Mouse (Mus musculus) G1E (cell line): ENCODE data around the gene Nek6. TPM values are rescaled to one million over a fixed set of nuclear protein-coding genes. Genes with fewer than 3 reads are reported as not detected.

ENCODE experiments used
- ATAC-seq: 2 replicates; pipeline ENCODE4 v1.8.0; 2016; ENCODE audit warnings: mild to moderate bottlenecking; ENCODE audit not compliant: insufficient number of reproducible peaks, poor library complexity, low FRiP score, severe bottlenecking; ENCODE audit errors: extremely low read depth
- DNase-seq: peaks from one replicate; pipeline ENCODE4 v3.0.0; 2012; ENCODE audit warnings: low spot score
- H3K27me3 ChIP-seq: 2 replicates; pipeline ENCODE4 v1.6.1; 2012; ENCODE audit warnings: mild to moderate bottlenecking, low read length, inconsistent platforms; ENCODE audit not compliant: insufficient read depth
- H3K36me3 ChIP-seq: replicated peaks from 2 replicates; pipeline ENCODE3; 2012; ENCODE audit warnings: mild to moderate bottlenecking, inconsistent platforms
- H3K4me1 ChIP-seq: 2 replicates; pipeline ENCODE4 v1.6.1; 2012; ENCODE audit warnings: low read depth, low read length, inconsistent platforms, mixed read lengths; ENCODE audit not compliant: insufficient read depth
- H3K4me3 ChIP-seq: 2 replicates; pipeline ENCODE4 v1.5.1; 2012; ENCODE audit warnings: low read depth, mild to moderate bottlenecking, inconsistent platforms, low read length, moderate library complexity, mixed read lengths
- H3K9me3 ChIP-seq: replicated peaks from 2 replicates; pipeline ENCODE4 v1.6.1; 2012; ENCODE audit warnings: inconsistent platforms
- CTCF ChIP-seq: IDR thresholded peaks from 2 replicates; pipeline ENCODE4 v1.5.1; 2012; ENCODE audit warnings: low read depth, low read length, inconsistent platforms, mixed read lengths
- GATA1 ChIP-seq: IDR thresholded peaks from 2 replicates; pipeline ENCODE4 v1.6.1; 2012; ENCODE audit warnings: borderline replicate concordance, low read length, inconsistent platforms, mixed read lengths
- GATA2 ChIP-seq: IDR thresholded peaks from 2 replicates; pipeline ENCODE4 v1.6.1; 2012; ENCODE audit warnings: low read depth, low read length, inconsistent platforms, borderline replicate concordance
- POLR2AphosphoS5 ChIP-seq: IDR thresholded peaks from 2 replicates; pipeline ENCODE4 v1.6.1; 2012; ENCODE audit warnings: low read depth, low read length, inconsistent platforms; ENCODE audit not compliant: insufficient replicate concordance
- TAL1 ChIP-seq: conservative IDR thresholded peaks from 2 replicates; pipeline ENCODE4 v1.6.1; 2012; ENCODE audit warnings: low read depth, low read length, inconsistent platforms, mixed read lengths
- polyA plus RNA-seq: library from polyadenylated mRNA; stranded (reverse); fragments of >175 nt; gene quantifications from 2 replicates; pipeline ENCODE4 v1.2.3, GENCODE M21; 2012
- total RNA-seq, 2 experiments: library from RNA; stranded (forward) in 1 of 2; stranded (reverse) in 1 of 2; fragments of 200-1000 nt in 1 of 2; fragments of >200 nt in 1 of 2; fragmentation: Nextera tagmentation in 1 of 2; gene quantifications; 2 replicates each; pipeline ENCODE4 v1.2.3; 2014 to 2017

Nek6 gene
- total and polyA plus RNA-seq, 3 experiments, result 95.8 to 180 (median 113) TPM

DNA sequence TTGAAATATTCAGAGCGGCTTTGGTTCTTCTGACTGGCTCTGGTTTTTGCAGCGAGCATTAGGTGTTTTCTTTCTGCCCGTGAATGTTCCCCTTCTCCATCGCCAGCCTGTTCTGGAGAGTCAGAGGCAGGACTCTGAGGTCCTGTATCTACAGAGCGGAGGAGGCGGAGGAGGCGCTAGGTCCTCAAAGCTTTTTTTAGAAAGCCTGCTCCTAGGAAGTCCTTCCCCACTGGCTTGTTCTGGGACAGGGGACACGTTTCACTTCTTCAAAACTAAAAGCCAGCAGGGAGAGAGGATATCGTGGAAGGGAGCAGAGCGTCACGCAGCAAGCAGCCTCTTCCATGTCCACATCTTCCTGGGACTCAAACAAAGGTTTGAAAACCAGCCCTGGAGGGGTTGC, 26.9 kb upstream of the Nek6 start:
- H3K27me3 ChIP-seq, result peaks cover 37% of the 10 kb centered on the region
- H3K9me3 ChIP-seq, result 0 out of 2 replicates have a peak, but pooled peaks cover 3% of the 10 kb centered on the region
- DNase-seq, result no peak
- TF ChIP-seq POLR2AphosphoS5 (no peak), TAL1 (no peak), GATA1 (no peak), GATA2 (no peak), CTCF (no peak)
- no peak for ATAC-seq
- H3K4me3 ChIP-seq, result no peak overlapping the region
- peaks cover 30% of the 10 kb centered on the region for H3K4me1 ChIP-seq
- H3K36me3 ChIP-seq, result no peaks in the 10 kb centered on the region

DNA sequence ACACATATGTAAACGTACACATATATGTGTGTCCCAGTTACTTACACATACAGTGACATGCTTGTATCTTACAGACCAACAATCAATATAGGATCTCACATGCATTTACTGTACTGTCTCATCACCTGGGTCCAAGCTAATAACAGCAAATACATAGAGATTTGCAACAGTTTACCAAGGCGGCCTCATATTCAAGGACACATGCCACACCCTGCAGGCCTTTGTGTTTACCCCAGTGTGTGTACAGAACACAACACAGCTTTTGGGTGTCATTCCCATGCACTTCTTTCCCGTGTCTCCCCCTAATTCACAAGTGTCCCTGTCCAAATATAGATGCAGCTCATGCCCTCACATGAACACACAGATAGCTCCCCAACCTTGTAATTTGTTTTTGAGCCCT, 26.0 kb upstream of the Nek6 start:
- TF ChIP-seq POLR2AphosphoS5, result no peak
- no peak for TF ChIP-seq GATA1
- TF ChIP-seq CTCF, result no peak
- TF ChIP-seq TAL1, result no peak
- TF ChIP-seq GATA2, result no peak
- no peak for ATAC-seq
- Histone ChIP-seq H3K36me3 (no peaks in the 10 kb centered on the region), H3K4me1 (peaks cover 30% of the 10 kb centered on the region), H3K4me3 (no peak overlapping the region), H3K9me3 (0 out of 2 replicates have a peak, but pooled peaks cover 3% of the 10 kb centered on the region), H3K27me3 (peaks cover 34% of the 10 kb centered on the region)
- DNase-seq, result no peak

DNA sequence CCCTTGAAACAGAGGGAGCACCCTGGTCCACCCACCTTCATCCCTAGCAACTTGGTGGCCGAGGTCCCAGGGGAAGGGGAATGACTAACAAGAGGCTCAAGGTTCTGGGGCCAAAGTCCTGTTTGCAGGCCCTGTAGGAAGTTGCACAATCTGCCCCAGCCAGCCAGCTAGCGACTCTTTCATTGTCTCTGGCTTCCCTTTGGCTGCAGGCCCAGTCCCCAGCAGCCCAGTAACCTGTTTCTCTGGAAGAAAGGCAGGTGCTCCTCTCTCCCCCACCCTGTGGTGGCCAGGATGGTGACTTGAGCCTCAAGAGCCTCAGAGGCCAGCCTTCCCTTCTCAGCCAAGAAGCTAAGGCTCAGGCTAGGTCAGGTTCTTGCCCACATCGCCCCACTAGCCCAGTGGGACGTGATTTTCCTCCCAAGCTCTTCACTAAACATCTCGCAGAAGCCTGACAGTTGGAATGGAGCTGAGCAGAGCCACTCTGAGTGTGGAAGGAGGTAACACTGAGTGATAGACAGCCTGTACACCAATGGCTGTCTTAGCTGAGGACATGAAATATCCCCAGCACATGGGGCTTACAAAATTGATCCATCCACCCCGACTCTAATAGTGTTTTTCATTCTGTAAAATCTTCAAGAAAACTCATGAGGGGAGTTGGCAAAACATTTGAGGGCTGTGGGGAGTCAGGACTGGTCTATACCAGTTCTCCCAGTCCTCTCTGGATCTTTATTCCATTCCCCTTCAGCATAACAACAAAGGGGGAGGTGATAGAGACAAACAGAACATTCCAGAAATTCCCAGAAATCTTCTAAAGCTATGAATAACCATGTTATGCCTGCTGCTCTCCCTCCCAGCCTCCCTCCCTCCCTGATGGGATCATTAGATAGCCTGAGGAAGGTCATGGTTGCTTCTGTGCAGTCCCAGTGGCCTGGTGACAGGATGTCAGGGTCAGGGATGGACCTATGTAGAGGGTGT, 25.2 kb upstream of the Nek6 start:
- peaks cover 29% of the 10 kb centered on the region for H3K27me3 ChIP-seq
- no peak for ATAC-seq
- TF ChIP-seq GATA2, result no peak
- TF ChIP-seq GATA1, result no peak
- no peak for TF ChIP-seq CTCF
- no peak for TF ChIP-seq TAL1
- TF ChIP-seq POLR2AphosphoS5, result no peak
- peaks cover 26% of the 10 kb centered on the region for H3K4me1 ChIP-seq
- H3K36me3 ChIP-seq, result no peaks in the 10 kb centered on the region
- DNase-seq, result no peak
- H3K9me3 ChIP-seq, result 0 out of 2 replicates have a peak, but pooled peaks cover 3% of the 10 kb centered on the region
- no peak overlapping the region for H3K4me3 ChIP-seq

DNA sequence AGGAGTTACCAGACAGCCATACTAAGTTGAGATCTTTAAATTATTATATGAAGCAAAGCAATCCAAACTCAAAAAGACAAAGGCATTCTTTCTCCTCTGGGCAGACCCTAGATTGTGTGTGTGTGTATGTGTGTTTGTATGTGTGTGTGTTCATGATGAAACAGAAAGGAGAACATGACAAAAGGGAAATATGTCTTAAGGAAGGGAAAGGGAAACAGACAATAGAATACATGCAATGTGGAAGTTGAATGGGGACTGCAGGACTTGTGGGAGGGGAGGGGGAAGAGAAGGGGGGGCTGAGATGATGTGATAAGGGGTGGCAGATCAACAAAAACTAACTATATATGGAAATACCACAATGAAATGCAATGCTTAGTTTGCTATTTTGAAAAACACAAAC, 13.8 kb upstream of the Nek6 start:
- no peak overlapping the region for H3K4me3 ChIP-seq
- TF ChIP-seq POLR2AphosphoS5 (no peak), GATA2 (no peak), GATA1 (no peak), TAL1 (no peak), CTCF (no peak)
- H3K9me3 ChIP-seq, result 0 out of 2 replicates have a peak, but pooled peaks cover 2% of the 10 kb centered on the region
- peaks cover 38% of the 10 kb centered on the region for H3K4me1 ChIP-seq
- DNase-seq, result no peak
- ATAC-seq, result no peak
- H3K27me3 ChIP-seq, result peaks cover 50% of the 10 kb centered on the region
- H3K36me3 ChIP-seq, result no peaks in the 10 kb centered on the region

DNA sequence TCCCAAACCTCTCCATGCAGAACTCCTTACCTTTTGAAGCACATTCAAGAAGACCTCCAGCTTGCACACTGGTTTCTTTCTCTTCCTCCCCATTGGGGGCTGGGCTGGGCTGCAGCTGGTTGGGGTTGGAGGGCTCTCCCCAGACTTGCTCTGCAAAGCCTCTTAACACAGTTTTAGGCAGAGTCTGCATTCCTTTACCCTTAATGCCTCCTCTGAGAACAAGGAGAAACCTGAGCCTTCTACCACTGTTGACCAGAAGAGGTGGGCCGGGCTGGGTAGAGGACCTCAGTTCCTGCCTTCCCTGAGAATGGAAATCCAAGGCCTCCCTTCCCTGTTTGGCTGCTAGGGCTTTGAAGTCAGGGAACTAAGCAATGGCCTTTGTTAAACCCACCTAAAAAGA, 9.8 kb upstream of the Nek6 start:
- peaks cover 60% of the 10 kb centered on the region for H3K27me3 ChIP-seq
- H3K9me3 ChIP-seq, result no peaks in the 10 kb centered on the region
- DNase-seq (no peak), ATAC-seq (no peak)
- no peaks in the 10 kb centered on the region for H3K36me3 ChIP-seq
- no peak overlapping the region for H3K4me3 ChIP-seq
- H3K4me1 ChIP-seq, result peaks cover 46% of the 10 kb centered on the region
- TF ChIP-seq CTCF (no peak), POLR2AphosphoS5 (no peak), GATA1 (no peak), TAL1 (no peak), GATA2 (no peak)

DNA sequence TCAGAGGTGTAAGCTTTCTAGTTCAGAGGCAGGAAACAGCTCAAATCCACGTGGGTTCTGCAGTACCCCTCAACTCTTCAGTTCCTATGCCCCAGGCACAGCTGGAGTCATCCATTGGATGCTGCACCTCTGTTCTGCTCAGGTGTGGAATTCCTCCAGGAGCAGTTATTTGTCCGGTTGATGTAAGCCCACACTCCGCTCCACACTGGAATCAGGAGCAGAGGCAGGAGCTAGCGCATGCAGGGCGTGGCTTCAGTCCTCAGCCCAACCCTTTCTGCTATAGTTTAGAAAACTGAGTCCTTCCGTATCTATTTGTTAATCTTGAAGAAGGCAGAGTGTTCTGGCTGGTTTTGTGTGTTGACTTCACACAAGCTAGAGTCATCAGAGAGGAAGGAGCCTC, 9.3 kb upstream of the Nek6 start:
- no peak for TF ChIP-seq GATA2
- no peak for TF ChIP-seq POLR2AphosphoS5
- TF ChIP-seq TAL1, result no peak
- no peak for TF ChIP-seq GATA1
- TF ChIP-seq CTCF, result no peak
- Histone ChIP-seq H3K36me3 (no peaks in the 10 kb centered on the region), H3K4me3 (no peak overlapping the region), H3K27me3 (peaks cover 60% of the 10 kb centered on the region), H3K9me3 (no peaks in the 10 kb centered on the region), H3K4me1 (peaks cover 52% of the 10 kb centered on the region)
- DNase-seq, result no peak
- ATAC-seq, result no peak
